Mouse (Mus musculus) megakaryocyte, adult 5-6 weeks (primary cell): ENCODE data around the gene Pafah2. TPM values are rescaled to one million over a fixed set of nuclear protein-coding genes. Genes with fewer than 3 reads are reported as not detected.

Experiments
- ATAC-seq: 2 replicates; pipeline ENCODE4 v1.8.0; 2016; ENCODE audit warnings: mild to moderate bottlenecking, inconsistent platforms; ENCODE audit not compliant: poor library complexity, severe bottlenecking
- total RNA-seq, 2 experiments: library from RNA; stranded (forward) in 1 of 2; stranded (reverse) in 1 of 2; fragments of 153-499, 151-499 nt in 1 of 2; fragments of 221-1000, 200-1000 nt in 1 of 2; gene quantifications; 2 replicates each; pipeline versions ENCODE4 v1.2.3 to v1.2.4; 2015 to 2017

Gene Pafah2
- total RNA-seq, 2 experiments from 2014 or later = 5.5 to 5.9 TPM

- no peak for ATAC-seq
Measured at GRCm38 (mm10) chr4:134416177-134416576, 20.1 kb downstream of the Pafah2 start.

DNA sequence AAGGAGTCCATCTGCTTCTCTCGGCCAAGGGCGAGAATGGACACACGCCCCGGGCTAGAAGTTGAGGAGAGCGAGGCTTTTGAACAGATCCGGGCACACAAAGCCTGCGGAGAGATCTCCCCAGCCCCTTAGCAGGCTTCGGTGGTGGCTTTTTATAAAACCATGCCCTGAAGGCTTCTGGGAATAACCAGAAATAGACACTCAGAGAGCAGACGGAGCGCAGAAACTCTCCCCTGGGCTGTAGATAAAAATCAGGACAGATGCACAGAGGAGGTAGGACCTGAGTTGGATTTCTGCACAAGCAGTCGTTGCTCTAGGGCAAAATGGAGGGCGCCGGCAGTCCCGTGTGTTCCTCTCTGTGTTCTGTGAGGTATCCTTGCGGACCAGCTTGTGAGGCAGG is 20.5 kb downstream of the Pafah2 start:
- ATAC-seq = no peak

- no peak for ATAC-seq
Measured at GRCm38 (mm10) chr4:134417111-134417510, 21.0 kb downstream of the Pafah2 start.

- ATAC-seq = no peak
Measured at GRCm38 (mm10) chr4:134421971-134422370, 25.9 kb downstream of the Pafah2 start.

DNA sequence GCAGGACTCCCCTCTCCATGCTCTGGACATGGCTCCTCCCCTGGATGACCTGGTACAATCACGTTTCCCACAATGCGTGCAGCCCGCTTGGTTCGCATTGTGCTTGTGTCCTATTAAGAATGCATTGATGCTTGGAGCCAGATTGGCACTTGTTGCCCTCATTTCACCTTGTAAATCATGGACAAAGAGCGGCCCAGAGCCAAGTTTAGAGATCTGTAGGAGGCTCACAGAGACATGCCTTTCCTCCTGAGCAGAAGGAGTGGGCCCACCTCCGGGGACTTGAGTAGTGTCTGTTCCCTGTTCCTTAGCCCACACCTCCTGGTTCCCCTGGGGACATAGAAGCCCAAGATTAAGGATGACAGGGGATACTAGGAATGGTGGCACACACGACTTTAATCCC is 27.8 kb downstream of the Pafah2 start:
- ATAC-seq = no peak

- no peak for ATAC-seq
Measured at GRCm38 (mm10) chr4:134425088-134425487, 29.0 kb downstream of the Pafah2 start.

- no peak for ATAC-seq
Measured at GRCm38 (mm10) chr4:134430381-134431004, 34.4 kb downstream of the Pafah2 start.

DNA sequence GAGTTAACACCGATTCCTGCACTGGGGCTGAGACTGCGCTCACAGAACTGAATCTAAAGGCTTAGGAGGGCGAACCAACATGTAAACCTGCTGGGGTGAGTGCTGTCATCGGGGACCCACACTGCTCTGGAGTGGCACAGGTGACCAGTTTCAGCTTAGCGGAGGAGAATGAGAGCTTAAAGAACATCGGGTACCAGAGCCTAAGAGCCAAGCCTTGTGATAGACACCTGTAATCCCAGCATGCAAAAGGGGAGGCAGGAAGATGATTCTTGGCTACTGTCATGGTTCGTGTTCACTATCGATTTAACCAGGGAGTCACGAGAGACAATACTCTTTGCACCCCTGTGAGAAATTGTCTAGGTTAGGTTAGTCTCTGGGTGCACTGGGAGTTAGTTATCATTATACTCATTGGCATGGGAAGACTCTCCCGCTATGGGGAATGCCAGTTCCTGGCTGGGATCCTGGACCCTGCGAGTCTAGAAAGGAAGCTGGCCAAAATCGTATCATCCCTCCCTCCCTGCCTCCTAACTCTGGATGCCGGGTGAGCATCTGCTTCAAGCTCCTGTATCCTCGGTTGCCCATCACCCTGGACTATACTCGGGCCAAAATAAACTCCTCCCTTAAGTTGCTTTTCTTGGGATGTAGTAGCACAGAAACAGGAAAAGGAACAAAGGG is 36.7 kb downstream of the Pafah2 start:
- no peak for ATAC-seq

DNA sequence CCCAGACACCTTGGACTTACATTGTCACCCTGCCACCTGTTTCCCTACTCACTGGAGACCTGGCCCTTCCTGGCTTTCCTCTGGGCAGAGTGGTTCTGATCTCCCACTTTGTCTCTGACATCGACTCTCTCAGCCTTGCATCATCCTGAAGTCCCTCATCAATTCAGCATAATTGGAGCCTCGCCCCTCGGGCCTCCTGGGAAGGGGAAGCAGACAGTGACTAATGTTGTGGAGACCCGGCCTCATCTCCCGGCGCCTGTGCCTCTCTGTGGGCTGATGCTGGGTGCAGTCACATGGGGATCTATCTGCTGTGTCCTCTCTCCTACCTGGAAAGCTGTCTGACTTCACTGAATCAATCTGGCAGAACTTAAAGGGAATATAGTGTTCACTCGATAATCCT is 40.1 kb downstream of the Pafah2 start:
- no peak for ATAC-seq

DNA sequence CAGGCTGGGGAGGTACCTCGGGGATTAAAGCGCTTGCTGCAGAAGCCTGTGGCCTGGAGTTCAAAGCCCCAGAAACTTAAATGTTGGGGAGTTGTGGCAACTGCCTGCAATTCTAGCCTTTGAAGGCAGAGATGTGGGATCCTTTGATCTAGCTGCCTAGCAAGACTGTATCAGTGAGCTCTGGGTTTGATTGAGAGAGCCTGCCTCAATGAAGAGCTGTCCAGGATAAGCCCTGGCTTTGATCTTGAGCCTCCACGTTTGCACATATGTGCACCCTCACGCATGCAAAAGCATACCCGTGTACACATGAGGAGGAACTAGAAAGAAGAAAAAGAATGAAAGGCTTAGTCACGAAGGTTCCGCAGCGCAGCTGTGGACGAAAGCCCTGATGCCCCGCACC is 40.5 kb downstream of the Pafah2 start:
- ATAC-seq = no peak

DNA sequence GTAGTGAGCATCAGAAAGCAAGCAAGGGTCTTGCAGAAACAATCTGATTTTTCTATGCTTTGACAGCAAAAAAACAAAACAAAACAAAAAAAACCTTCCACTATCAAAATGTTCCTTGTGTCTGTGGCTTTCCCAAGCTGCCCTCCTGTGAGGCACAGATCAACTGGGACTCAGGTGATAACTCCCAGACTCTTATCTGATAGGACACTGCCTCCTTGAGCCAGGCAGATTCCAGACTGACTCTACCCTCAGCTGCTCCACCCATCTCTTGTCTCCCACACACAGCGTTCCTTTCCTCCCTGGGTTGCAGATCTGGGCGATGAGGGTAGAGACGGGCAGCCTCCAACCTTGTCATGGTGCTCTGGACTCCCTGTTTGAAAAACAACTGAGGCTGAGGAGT is 43.0 kb downstream of the Pafah2 start:
- ATAC-seq = no peak

- no peak for ATAC-seq
Measured at GRCm38 (mm10) chr4:134439919-134440318, 43.8 kb downstream of the Pafah2 start.

DNA sequence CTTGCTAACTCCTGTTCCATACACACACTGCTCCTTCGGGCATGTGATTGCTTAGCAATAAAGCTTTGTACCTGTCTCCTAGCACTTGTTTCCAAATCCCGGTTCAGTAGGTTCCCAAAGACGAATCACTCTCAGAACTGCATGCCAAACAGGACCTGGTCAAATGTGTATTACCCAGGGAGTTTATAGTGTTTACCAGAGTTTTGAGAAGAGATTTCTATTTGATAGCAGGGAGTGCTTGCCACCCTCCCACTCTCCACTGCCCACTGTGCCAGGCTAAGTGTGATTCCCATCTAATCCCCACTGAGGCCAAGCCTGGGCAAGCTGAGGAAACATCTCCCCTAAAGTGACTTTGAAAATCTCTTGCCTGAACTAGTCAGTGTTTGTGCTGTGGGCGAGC is 46.1 kb downstream of the Pafah2 start:
- no peak for ATAC-seq

DNA sequence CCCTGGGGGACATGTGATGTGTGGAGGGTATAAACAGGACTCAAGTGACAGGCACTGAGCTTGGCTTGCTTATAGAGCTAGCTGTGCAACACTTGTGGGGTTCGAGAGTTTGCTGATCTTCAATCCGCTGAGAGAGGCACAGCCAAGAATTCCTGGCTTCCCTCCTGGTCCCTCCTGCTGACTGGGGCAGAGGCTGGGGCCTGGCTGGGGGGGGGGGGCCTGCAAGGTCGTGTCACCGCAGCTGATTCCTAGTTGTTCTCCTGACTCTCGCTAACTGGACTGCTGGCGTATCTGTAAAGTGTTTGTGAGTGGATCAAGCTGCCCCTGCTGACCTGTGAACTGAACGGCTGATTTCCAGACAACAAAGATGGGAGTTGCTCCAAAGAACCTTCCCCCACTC is 47.5 kb downstream of the Pafah2 start:
- no peak for ATAC-seq

GRCm38 (mm10) chr4:134444949-134445348 is 48.8 kb downstream of the Pafah2 start:
- ATAC-seq = no peak

DNA sequence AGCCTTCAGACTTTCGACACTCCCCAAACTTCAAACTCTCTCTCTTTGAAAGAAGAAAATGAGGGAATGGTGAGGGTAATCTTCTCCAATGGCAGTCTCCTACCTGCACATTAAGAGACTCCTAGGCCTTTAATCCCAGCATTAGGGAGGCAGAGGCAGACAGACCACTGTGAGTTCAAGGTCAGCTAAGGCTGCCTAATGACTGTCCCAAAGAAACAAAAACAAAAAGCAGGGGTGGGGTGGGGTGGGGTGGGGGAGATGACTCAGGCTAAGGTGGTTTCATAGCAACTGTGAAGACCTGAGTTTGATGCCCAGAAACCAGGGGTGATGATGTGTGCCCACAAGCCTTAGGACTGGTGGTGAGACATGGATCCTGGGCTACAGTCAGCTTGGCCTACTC is 49.4 kb downstream of the Pafah2 start:
- no peak for ATAC-seq

DNA sequence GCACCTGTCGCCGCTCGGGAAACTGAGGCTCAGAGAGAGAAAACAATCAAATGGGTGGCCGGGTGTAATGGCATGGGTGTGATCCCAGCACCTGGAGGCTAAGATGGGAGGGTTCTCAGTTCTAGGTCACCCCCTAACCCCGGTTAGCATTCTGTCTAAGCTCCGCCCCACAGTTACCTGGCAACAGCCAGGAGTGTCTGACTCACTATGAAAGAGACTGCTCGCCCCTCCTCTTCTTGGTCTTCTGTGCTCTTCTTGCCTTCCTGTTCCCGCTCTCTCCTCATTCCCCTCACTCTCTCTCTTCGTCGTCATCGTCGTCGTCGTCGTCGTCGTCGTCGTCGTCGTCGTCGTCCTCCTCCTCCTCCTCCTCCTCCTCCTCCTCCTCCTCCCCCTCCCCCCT is 51.8 kb downstream of the Pafah2 start:
- no peak for ATAC-seq

- ATAC-seq = no peak
Measured at GRCm38 (mm10) chr4:134449595-134450391, 53.7 kb downstream of the Pafah2 start.

DNA sequence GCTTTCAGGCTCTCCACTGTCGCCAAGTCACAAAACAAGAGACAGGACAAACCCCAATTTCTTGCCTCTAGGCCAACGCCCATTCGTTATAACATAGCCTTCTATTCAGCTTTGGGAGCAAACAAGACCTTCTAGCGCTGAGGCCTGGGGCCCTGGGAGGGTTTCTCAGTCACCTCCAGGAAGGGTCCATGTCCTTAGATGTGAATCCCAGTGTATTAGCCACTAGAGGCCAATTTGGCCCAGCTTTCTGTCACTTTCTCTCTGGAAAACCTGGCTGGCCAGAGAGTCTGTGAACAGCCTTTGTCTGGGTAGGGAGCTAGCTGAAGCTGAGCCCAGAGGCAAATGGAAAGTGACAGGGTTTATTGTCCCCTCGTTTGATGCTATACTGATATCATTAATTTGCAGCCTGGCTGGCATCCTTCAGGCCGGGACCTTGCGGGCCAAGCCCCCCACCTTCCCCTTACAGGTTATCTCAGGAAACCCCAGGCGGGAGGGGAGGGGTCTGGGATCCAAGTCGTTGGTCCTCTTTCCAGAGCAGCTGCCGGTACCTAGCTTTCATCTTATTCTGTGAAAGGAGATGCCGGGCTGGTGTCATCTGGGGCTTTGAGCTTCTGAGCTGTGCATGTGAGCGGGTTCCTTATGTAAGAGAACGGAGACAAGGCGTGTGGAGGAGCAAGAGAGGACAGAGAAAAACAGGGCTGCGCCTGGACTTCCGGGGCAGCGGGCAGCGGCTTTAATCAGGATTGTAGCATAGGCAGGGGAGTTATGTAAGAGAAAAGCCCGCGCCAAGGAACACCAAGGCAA is 54.5 kb downstream of the Pafah2 start:
- no peak for ATAC-seq

DNA sequence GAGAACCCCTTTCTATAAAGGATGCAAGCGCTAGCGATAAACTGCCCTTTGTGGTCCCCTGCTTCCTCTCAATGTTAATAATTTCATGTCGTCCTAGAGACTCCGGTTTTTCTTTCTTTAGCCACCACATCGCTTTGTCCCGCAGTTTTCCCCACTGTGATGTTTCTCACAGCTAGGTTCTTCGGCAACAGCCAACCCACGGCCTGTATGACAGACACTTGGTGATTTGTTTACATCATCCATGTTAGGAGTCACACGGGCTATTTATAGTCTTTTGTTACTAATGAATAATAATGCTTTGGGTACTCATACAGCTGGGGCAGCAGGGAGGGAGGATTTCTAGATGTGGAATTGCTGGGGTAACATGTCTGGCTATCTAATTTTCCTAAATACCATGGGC is 55.4 kb downstream of the Pafah2 start:
- no peak for ATAC-seq
